In the genomic region with DNA sequence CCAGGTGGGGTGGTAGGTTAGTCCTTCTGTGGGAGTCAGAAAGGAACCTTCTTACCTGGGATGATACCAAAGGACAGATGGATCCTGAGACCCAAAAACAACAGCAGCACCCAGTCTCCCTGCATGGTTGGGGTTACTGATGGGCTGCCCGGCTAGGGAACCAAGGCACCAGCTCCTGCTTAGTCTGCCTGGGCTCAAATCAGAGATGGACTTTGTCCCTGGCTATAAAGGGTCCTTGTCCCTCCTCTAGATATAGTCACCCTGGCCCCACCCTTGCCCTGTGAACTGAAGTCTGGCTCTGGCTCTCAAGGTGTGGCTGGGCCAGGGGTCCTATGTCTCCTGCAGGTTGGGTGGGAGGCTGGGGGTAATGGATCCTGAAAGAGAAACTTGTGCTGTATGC, we compare ENCODE assay signal across 35 mouse cellular contexts. TPM values are rescaled to one million over a fixed set of nuclear protein-coding genes. Genes with fewer than 3 reads are reported as not detected.
DNase-seq lines count a peak whose midpoint lies in the region; ATAC-seq and TF ChIP-seq lines count a peak whose summit lies in the region.
"Had no signal": no experiment of that assay in that cellular context is flagged by ENCODE, and none has a peak within 500 bp of the region (broad histone marks: within the 10 kb centered on the region; RNA-seq: fewer than 3 reads in every experiment).

Alpi (minus strand) TSS at position 196 of the 400 bp plus-strand sequence.

- no peaks in the 10 kb centered on the region for H3K36me3 ChIP-seq in intestine, embryonic 14.5 days (ENCODE audit: control insufficient read depth, insufficient read depth, low read length)
- H3K36me3 ChIP-seq in intestine, embryonic 16.5 days (ENCODE audit: control insufficient read depth, insufficient read depth, low read length) = no peaks in the 10 kb centered on the region
- peaks cover 22% of the 10 kb centered on the region for H3K36me3 ChIP-seq in small intestine, adult 2 months (ENCODE audit: control insufficient read depth, insufficient read depth, low read length)
- no peaks in the 10 kb centered on the region for H3K36me3 ChIP-seq in stomach, postnatal 0 days (ENCODE audit: control insufficient read depth, insufficient read depth, low read length)
- H3K36me3 ChIP-seq: forebrain, embryonic 10.5 days; hindbrain, embryonic 10.5 days; hindbrain, embryonic 13.5 days had no signal

- peak; percentile 82 for TF ChIP-seq POLR2A in small intestine, adult 2 months (IDR thresholded peaks at IDR 0.05; ENCODE audit: low read depth, low read length)

- no peak within 1 kb of the TSS for H3K4me3 ChIP-seq in intestine, embryonic 14.5 days (ENCODE audit: low read depth, low read length)
- H3K4me3 ChIP-seq in intestine, embryonic 16.5 days (ENCODE audit: low read length) = peak within 1 kb of the TSS; percentile 40
- H3K4me3 ChIP-seq in small intestine, adult 2 months (ENCODE audit: low read depth, low read length) = peak within 1 kb of the TSS; percentile 67
- H3K4me3 ChIP-seq in stomach, postnatal 0 days (ENCODE audit: low read depth, low read length) = no peak within 1 kb of the TSS
- H3K4me3 ChIP-seq: forebrain, embryonic 10.5 days; forebrain, embryonic 13.5 days; hindbrain, embryonic 10.5 days; hindbrain, embryonic 13.5 days had no signal

- ATAC-seq in intestine, embryonic 14.5 days (replicated peaks; ENCODE audit: low FRiP score, low TSS enrichment, low read depth) = peak; percentile 79
- peak; percentile 84 for ATAC-seq in intestine, embryonic 16.5 days
- no peak for ATAC-seq in stomach, postnatal 0 days (ENCODE audit: low FRiP score, low TSS enrichment)
- ATAC-seq: activated CD4-positive, CD25-positive, alpha-beta regulatory T cell, adult 4 months; CD4-positive, CD25-positive, alpha-beta regulatory T cell, adult 4 months; forebrain, embryonic 13.5 days; forebrain, embryonic 16.5 days; hindbrain, embryonic 16.5 days had no signal

- no peak within 1 kb of the TSS for H3K27ac ChIP-seq in intestine, embryonic 14.5 days (ENCODE audit: low read depth)
- peak within 1 kb of the TSS; percentile 83 for H3K27ac ChIP-seq in intestine, embryonic 16.5 days (ENCODE audit: low read length)
- peak within 1 kb of the TSS; percentile 98 for H3K27ac ChIP-seq in small intestine, adult 2 months (ENCODE audit: insufficient read depth, low read depth, low read length)
- H3K27ac ChIP-seq in stomach, postnatal 0 days (replicated peaks) = no peak within 1 kb of the TSS
- H3K27ac ChIP-seq: forebrain, embryonic 10.5 days; forebrain, embryonic 13.5 days; hindbrain, embryonic 10.5 days; hindbrain, embryonic 13.5 days had no signal

- no peak within 1 kb of the TSS for H3K9ac ChIP-seq in intestine, embryonic 14.5 days (ENCODE audit: low read length)
- H3K9ac ChIP-seq in intestine, embryonic 16.5 days (ENCODE audit: low read depth, low read length) = peak within 1 kb of the TSS; percentile 36
- H3K9ac ChIP-seq in stomach, postnatal 0 days (ENCODE audit: low read length) = no peak within 1 kb of the TSS
- H3K9ac ChIP-seq: forebrain, embryonic 13.5 days; hindbrain, embryonic 13.5 days had no signal

- no peak for TF ChIP-seq EP300 in stomach, postnatal 0 days (optimal IDR thresholded peaks at IDR 0.05)

- no peaks in the 10 kb centered on the region for H3K9me3 ChIP-seq in intestine, embryonic 14.5 days (ENCODE audit: control insufficient read depth, low read length)
- no peaks in the 10 kb centered on the region for H3K9me3 ChIP-seq in intestine, embryonic 16.5 days (ENCODE audit: control insufficient read depth, low read length)
- no peaks in the 10 kb centered on the region for H3K9me3 ChIP-seq in stomach, postnatal 0 days (ENCODE audit: control insufficient read depth, low read length)
- H3K9me3 ChIP-seq: forebrain, embryonic 10.5 days; forebrain, embryonic 13.5 days; hindbrain, embryonic 10.5 days; hindbrain, embryonic 13.5 days had no signal

- H3K27me3 ChIP-seq in intestine, embryonic 14.5 days (replicated peaks; ENCODE audit: control insufficient read depth, insufficient read depth, low read length) = no peaks in the 10 kb centered on the region
- no peaks in the 10 kb centered on the region for H3K27me3 ChIP-seq in intestine, embryonic 16.5 days (replicated peaks; ENCODE audit: control insufficient read depth, insufficient read depth, low read length)
- no peaks in the 10 kb centered on the region for H3K27me3 ChIP-seq in small intestine, adult 2 months (ENCODE audit: control insufficient read depth, insufficient read depth, low read length)
- H3K27me3 ChIP-seq in stomach, postnatal 0 days (ENCODE audit: control insufficient read depth, insufficient read depth, low read length) = no peaks in the 10 kb centered on the region

- 67% methylated on average over 1 of the region's 1 CpGs for WGBS in intestine, embryonic 14.5 days
- WGBS in intestine, embryonic 16.5 days = 50% methylated on average over 1 of the region's 1 CpGs
- 33% methylated on average over 1 of the region's 1 CpGs for WGBS in small intestine, adult 2 months
- 47% methylated on average over 1 of the region's 1 CpGs for WGBS in stomach, postnatal 0 days

- DNase-seq in intestine, embryonic 14.5 days (ENCODE audit: low spot score) = no peak
- DNase-seq in stomach, postnatal 0 days (ENCODE audit: low spot score) = peak; percentile 21
- no peak for DNase-seq in cerebellum, adult 8-10 months
- DNase-seq in cerebellum, postnatal 10 days = no peak
- DNase-seq in layer of hippocampus, postnatal 14 days (ENCODE audit: low spot score in 2 of 2) = no peak
- DNase-seq: adrenal gland, postnatal 10 days; adrenal gland, postnatal 36 days; cerebellum, adult 18-20 months; cerebellum, adult 9-11 months; cerebellum, postnatal 36 days; embryo, embryonic 11 days; gastrocnemius, postnatal 10 days; gastrocnemius, postnatal 36 days had no signal

- no peaks in the 10 kb centered on the region for H3K4me1 ChIP-seq in intestine, embryonic 14.5 days (replicated peaks; ENCODE audit: control insufficient read depth, insufficient read depth, low read length)
- peaks cover 3% of the 10 kb centered on the region; the same call in 1 of the 2 replicates for H3K4me1 ChIP-seq in intestine, embryonic 16.5 days (ENCODE audit: control insufficient read depth, insufficient read depth, low read length)
- peaks cover 25% of the 10 kb centered on the region for H3K4me1 ChIP-seq in small intestine, adult 2 months (ENCODE audit: control insufficient read depth, insufficient read depth, insufficient read length, low read length)
- no peaks in the 10 kb centered on the region for H3K4me1 ChIP-seq in stomach, postnatal 0 days (replicated peaks; ENCODE audit: control insufficient read depth, insufficient read depth)

- no peak within 1 kb of the TSS for H3K4me2 ChIP-seq in intestine, embryonic 14.5 days (ENCODE audit: low read length)
- H3K4me2 ChIP-seq in intestine, embryonic 16.5 days (ENCODE audit: low read depth, low read length) = peak within 1 kb of the TSS; percentile 37
- no peak within 1 kb of the TSS for H3K4me2 ChIP-seq in stomach, postnatal 0 days (replicated peaks; ENCODE audit: low read depth)
- H3K4me2 ChIP-seq: forebrain, embryonic 13.5 days; heart, embryonic 11.5 days; hindbrain, embryonic 13.5 days had no signal

- TF ChIP-seq CTCF in small intestine, adult 2 months (IDR thresholded peaks at IDR 0.05; ENCODE audit: extremely low read depth, insufficient read length, insufficient replicate concordance, low read depth, low read length) = no peak
- no peak for TF ChIP-seq CTCF in stomach, postnatal 0 days (IDR thresholded peaks at IDR 0.05; ENCODE audit: low read depth)

RNA-seq across cellular contexts. Expression of gene Alpi, which starts in this region (rescaled TPM):
- polyA plus RNA-seq in intestine, embryonic 14.5 days (2014; fragmentation: Nextera tagmentation; extraction: Ambion mirVana) = 8.5 and 16.5 TPM in 2 replicates
- 256 and 345 TPM in 2 replicates for polyA plus RNA-seq in intestine, embryonic 16.5 days (2015; fragmentation: Nextera tagmentation; extraction: Ambion mirVana)
- polyA plus RNA-seq in small intestine, adult 2 months (2012; rRNA removed) = 2,031 and 4,686 TPM in 2 replicates
- polyA plus RNA-seq in stomach, postnatal 0 days (2015; fragmentation: Nextera tagmentation; extraction: Ambion mirVana) = 5.7 and 11.4 TPM in 2 replicates
- under 1 TPM in 1 of 2 experiments, not detected in 1; 0.14 TPM for total RNA-seq in layer of hippocampus, postnatal 14 days (2021)
- total RNA-seq: adrenal gland, adult 18-20 months; adrenal gland, postnatal 10 days; adrenal gland, postnatal 36 days; gastrocnemius, adult 18-20 months; gastrocnemius, postnatal 10 days; gastrocnemius, postnatal 36 days; granulocyte monocyte progenitor cell, adult 5-6 weeks; heart, adult 8-10 months; heart, postnatal 25 days had no signal
- polyA plus RNA-seq: activated CD4-positive, CD25-positive, alpha-beta regulatory T cell, adult 4 months; C2C12; CD4-positive, CD25-positive, alpha-beta regulatory T cell, adult 4 months; cortical plate, adult 2 months; embryonic facial prominence, embryonic 11.5 days; embryonic facial prominence, embryonic 14.5 days; forebrain, embryonic 10.5 days; forebrain, embryonic 13.5 days; forebrain, embryonic 16.5 days; heart, embryonic 11.5 days; heart, embryonic 14.5 days; heart, postnatal 0 days; hindbrain, embryonic 10.5 days; hindbrain, embryonic 13.5 days; hindbrain, embryonic 16.5 days had no signal

Comparison
In these comparisons a context has a peak if more than half of its experiments do, and no peak if none do; other contexts are left out.
1. RNA of gene Alpi (polyA plus RNA-seq): 2,031 to 4,686 TPM in small intestine, adult 2 months and 256 to 345 TPM in intestine, embryonic 16.5 days; 8.5 to 16.5 TPM in intestine, embryonic 14.5 days and 5.7 to 11.4 TPM in stomach, postnatal 0 days; every median in the first group is over 10 times any median in the second.
2. H3K27ac ChIP-seq: peak in intestine, embryonic 16.5 days (single experiment) and small intestine, adult 2 months (single experiment); none in intestine, embryonic 14.5 days (single experiment) and stomach, postnatal 0 days (single experiment).
3. H3K4me3 ChIP-seq: peak in intestine, embryonic 16.5 days (single experiment) and small intestine, adult 2 months (single experiment); none in intestine, embryonic 14.5 days (single experiment) and stomach, postnatal 0 days (single experiment).